Mouse (Mus musculus): ENCODE data around the gene Cfdp1. TPM values are rescaled to one million over a fixed set of nuclear protein-coding genes. Genes with fewer than 3 reads are reported as not detected.

The Cfdp1 gene
- polyA plus RNA-seq (2012; rRNA removed) = 5.5 and 5.8 TPM in 2 replicates

DNA sequence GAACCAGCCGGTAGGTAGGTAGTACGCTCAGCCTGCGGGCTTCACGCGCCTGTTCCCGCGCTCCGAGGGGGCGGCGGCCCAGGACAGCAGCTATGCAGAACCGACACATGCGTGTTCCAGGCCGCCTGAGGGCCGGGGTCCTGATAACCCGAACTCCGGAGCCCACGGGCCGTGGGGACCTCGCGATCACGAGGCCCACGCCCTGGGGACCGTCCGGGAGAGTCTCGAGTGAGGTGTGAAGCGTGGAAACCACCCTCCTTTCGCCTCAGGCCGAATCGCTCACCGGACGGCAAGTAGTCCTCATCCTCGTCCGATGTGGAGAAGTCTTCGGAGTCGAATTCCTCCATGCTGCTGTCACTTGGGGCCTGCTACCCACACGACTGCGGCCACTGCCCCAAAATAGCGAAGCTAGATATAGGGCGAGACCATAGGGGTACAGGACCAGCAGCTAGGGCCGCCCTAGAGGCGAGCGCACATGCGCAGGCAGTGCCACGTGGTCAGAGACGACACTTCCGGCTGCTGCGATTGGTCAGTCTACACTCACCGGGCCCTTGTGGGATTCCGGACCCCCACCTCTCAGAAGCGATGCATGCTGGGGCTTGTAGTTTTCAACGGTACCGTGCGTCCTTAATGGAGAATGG lies at the start of gene Cfdp1:
TSS of gene Cfdp1 (minus strand) at position 431 of the 641 bp plus-strand sequence.
- Histone ChIP-seq H3K4me3 (ENCODE audit: control insufficient read depth, insufficient read depth, low read length) (peak within 1 kb of the TSS; percentile 93), H3K36me3 (ENCODE audit: control insufficient read depth, insufficient read depth, low read length) (no peaks in the 10 kb centered on the region), H3K27me3 (ENCODE audit: control insufficient read depth, insufficient read depth, low read length) (no peaks in the 10 kb centered on the region), H3K4me1 (replicated peaks; ENCODE audit: control insufficient read depth, insufficient read depth, low read length) (peaks cover 3% of the 10 kb centered on the region), H3K27ac (ENCODE audit: control insufficient read depth, insufficient read depth, low read length) (no peak within 1 kb of the TSS)
- DNase-seq = peak; percentile 97
- WGBS = under 1% methylated on average over 53 of the region's 53 CpGs
- peak; percentile 58; the same call in 1 of the 2 replicates for TF ChIP-seq POLR2A (IDR thresholded peaks at IDR 0.05; ENCODE audit: control insufficient read depth, extremely low read depth, insufficient read depth, low read length, poor library complexity)
- no peak; the same call in none of the 2 replicates for TF ChIP-seq CTCF (IDR thresholded peaks at IDR 0.05; ENCODE audit: borderline replicate concordance, control insufficient read depth, extremely low read depth, insufficient read depth, low read length, poor library complexity)

DNA sequence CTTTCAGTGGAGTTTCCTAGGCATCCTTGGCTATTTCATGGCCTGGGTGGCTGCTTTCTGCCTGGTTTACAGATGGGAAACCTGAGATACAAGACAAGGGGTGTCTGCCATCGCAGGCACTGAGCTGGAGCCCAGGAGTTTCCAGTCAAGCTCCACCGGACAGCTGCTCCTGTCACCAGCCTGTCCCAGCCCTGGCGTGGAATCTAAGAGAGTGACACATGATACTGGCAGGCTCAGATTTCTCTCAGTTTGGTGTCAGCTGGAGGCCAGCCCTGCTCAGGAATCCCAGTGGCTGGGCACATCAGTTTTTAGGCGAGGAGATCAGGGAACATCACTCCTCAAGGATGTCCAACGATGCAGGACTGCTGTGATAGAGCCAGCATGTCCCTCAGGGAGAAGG lies 48.0 kb upstream of the Cfdp1 start:
- H3K27ac ChIP-seq (ENCODE audit: control insufficient read depth, insufficient read depth, low read length) = no peak overlapping the region
- H3K36me3 ChIP-seq (ENCODE audit: control insufficient read depth, insufficient read depth, low read length) = no peaks in the 10 kb centered on the region
- no peaks in the 10 kb centered on the region for H3K4me1 ChIP-seq (replicated peaks; ENCODE audit: control insufficient read depth, insufficient read depth, low read length)
- DNase-seq = no peak
- 72% methylated on average over 5 of the region's 5 CpGs for WGBS
- TF ChIP-seq POLR2A (IDR thresholded peaks at IDR 0.05; ENCODE audit: control insufficient read depth, extremely low read depth, insufficient read depth, low read length, poor library complexity) (no peak), CTCF (IDR thresholded peaks at IDR 0.05; ENCODE audit: borderline replicate concordance, control insufficient read depth, extremely low read depth, insufficient read depth, low read length, poor library complexity) (no peak)
- no peak overlapping the region for H3K4me3 ChIP-seq (ENCODE audit: control insufficient read depth, insufficient read depth, low read length)
- no peaks in the 10 kb centered on the region for H3K27me3 ChIP-seq (ENCODE audit: control insufficient read depth, insufficient read depth, low read length)

DNA sequence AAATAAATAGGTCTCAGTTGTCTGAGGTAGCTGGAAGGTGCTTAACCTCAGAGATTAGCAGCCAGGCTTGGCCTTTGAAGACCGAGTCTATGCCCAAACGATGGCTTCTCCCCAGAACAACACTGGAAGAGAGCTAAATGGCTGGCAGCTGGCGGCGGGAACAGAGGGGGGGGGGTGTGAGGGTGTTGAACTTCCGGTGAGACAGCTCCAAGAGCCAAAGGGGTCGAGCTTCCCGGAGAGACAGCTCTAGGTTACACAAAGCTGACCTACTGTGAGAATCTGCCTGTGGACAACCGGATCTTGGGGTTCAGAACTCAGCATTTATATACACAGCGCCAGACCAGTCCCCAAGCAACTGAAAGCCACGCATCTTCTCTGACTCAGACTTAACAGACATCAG lies 44.5 kb upstream of the Cfdp1 start:
- TF ChIP-seq POLR2A (IDR thresholded peaks at IDR 0.05; ENCODE audit: control insufficient read depth, extremely low read depth, insufficient read depth, low read length, poor library complexity) (no peak), CTCF (IDR thresholded peaks at IDR 0.05; ENCODE audit: borderline replicate concordance, control insufficient read depth, extremely low read depth, insufficient read depth, low read length, poor library complexity) (no peak)
- 57% methylated on average over 10 of the region's 10 CpGs for WGBS
- H3K27ac ChIP-seq (ENCODE audit: control insufficient read depth, insufficient read depth, low read length) = no peak overlapping the region
- no peak for DNase-seq
- no peaks in the 10 kb centered on the region for H3K4me1 ChIP-seq (replicated peaks; ENCODE audit: control insufficient read depth, insufficient read depth, low read length)
- no peaks in the 10 kb centered on the region for H3K36me3 ChIP-seq (ENCODE audit: control insufficient read depth, insufficient read depth, low read length)
- H3K27me3 ChIP-seq (ENCODE audit: control insufficient read depth, insufficient read depth, low read length) = no peaks in the 10 kb centered on the region
- no peak overlapping the region for H3K4me3 ChIP-seq (ENCODE audit: control insufficient read depth, insufficient read depth, low read length)

DNA sequence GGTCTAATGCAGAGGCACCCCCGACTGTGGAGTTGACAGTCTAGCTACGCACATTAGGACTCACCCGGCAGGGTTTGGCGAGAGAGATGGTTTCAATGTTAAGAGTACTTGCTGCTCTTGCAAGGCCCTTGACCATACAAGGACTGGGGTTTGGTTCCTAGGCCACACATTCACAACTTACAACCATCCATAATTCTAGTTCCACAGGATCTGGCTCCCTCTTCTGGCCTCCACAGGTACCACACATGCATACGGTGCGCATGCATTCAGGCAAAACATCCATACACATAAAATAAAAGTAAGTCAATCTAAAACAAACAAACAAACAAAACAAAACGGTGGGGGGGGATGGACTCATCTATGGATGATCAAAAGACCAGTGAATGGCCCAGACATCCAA lies 40.9 kb upstream of the Cfdp1 start:
- Histone ChIP-seq H3K27me3 (ENCODE audit: control insufficient read depth, insufficient read depth, low read length) (no peaks in the 10 kb centered on the region; the same call in 1 of the 2 replicates), H3K27ac (ENCODE audit: control insufficient read depth, insufficient read depth, low read length) (no peak overlapping the region), H3K4me1 (replicated peaks; ENCODE audit: control insufficient read depth, insufficient read depth, low read length) (no peaks in the 10 kb centered on the region), H3K4me3 (ENCODE audit: control insufficient read depth, insufficient read depth, low read length) (no peak overlapping the region), H3K36me3 (ENCODE audit: control insufficient read depth, insufficient read depth, low read length) (no peaks in the 10 kb centered on the region)
- 91% methylated on average over 7 of the region's 7 CpGs for WGBS
- DNase-seq = no peak
- TF ChIP-seq CTCF (IDR thresholded peaks at IDR 0.05; ENCODE audit: borderline replicate concordance, control insufficient read depth, extremely low read depth, insufficient read depth, low read length, poor library complexity) (no peak), POLR2A (IDR thresholded peaks at IDR 0.05; ENCODE audit: control insufficient read depth, extremely low read depth, insufficient read depth, low read length, poor library complexity) (no peak)

DNA sequence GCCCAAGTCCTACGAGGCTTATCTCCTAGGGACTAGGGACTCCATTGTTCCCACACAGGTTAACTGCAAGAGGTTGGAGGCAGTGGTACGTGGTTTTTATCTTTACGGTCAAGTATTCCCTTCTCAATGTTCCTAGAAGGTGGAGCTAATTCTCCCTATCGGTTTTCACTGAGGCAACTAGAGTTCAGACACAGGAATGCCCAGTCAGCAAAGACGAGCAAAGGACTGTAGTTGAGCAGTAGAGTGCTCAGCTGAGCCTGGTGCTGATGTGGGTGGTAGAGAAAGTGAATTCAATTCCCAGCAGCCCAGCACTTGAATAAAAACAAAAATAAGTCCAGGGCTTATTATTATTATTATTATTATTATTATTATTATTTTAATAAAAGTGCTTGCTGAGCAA lies 38.5 kb upstream of the Cfdp1 start:
- Histone ChIP-seq H3K27me3 (ENCODE audit: control insufficient read depth, insufficient read depth, low read length) (no peaks in the 10 kb centered on the region; the same call in 1 of the 2 replicates), H3K4me1 (replicated peaks; ENCODE audit: control insufficient read depth, insufficient read depth, low read length) (no peaks in the 10 kb centered on the region), H3K36me3 (ENCODE audit: control insufficient read depth, insufficient read depth, low read length) (no peaks in the 10 kb centered on the region), H3K27ac (ENCODE audit: control insufficient read depth, insufficient read depth, low read length) (no peak overlapping the region), H3K4me3 (ENCODE audit: control insufficient read depth, insufficient read depth, low read length) (no peak overlapping the region)
- no peak for TF ChIP-seq CTCF (IDR thresholded peaks at IDR 0.05; ENCODE audit: borderline replicate concordance, control insufficient read depth, extremely low read depth, insufficient read depth, low read length, poor library complexity)
- no peak for TF ChIP-seq POLR2A (IDR thresholded peaks at IDR 0.05; ENCODE audit: control insufficient read depth, extremely low read depth, insufficient read depth, low read length, poor library complexity)
- WGBS = 54% methylated on average over 5 of the region's 5 CpGs
- DNase-seq = no peak

DNA sequence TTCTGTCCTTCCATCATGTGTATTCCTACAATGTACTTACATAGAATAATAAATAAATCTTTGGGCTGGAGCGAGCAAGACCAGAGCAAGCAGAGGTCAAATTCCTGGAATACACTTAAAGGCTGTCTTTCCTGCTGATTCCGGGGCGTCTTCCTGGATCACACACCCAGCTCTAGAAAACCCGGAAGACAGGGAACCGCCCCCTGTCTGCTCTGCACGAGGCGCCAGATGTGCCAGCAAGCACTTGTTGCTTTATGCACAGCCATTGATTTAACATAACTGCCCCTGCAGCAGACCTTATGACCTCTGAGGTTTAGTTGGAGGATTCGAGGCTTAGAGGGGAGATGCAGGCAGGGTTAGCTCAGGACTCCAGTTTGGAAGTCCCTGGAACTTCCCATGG lies 37.9 kb upstream of the Cfdp1 start:
- no peak overlapping the region for H3K4me3 ChIP-seq (ENCODE audit: control insufficient read depth, insufficient read depth, low read length)
- no peaks in the 10 kb centered on the region; the same call in 1 of the 2 replicates for H3K27me3 ChIP-seq (ENCODE audit: control insufficient read depth, insufficient read depth, low read length)
- H3K4me1 ChIP-seq (replicated peaks; ENCODE audit: control insufficient read depth, insufficient read depth, low read length) = no peaks in the 10 kb centered on the region
- no peak for TF ChIP-seq POLR2A (IDR thresholded peaks at IDR 0.05; ENCODE audit: control insufficient read depth, extremely low read depth, insufficient read depth, low read length, poor library complexity)
- TF ChIP-seq CTCF (IDR thresholded peaks at IDR 0.05; ENCODE audit: borderline replicate concordance, control insufficient read depth, extremely low read depth, insufficient read depth, low read length, poor library complexity) = no peak
- H3K27ac ChIP-seq (ENCODE audit: control insufficient read depth, insufficient read depth, low read length) = no peak overlapping the region
- H3K36me3 ChIP-seq (ENCODE audit: control insufficient read depth, insufficient read depth, low read length) = no peaks in the 10 kb centered on the region
- DNase-seq = no peak
- WGBS = 20% methylated on average over 8 of the region's 8 CpGs
